Mouse (Mus musculus) erythroblast, adult 5-6 weeks (primary cell): ENCODE data around the gene Traf1. TPM values are rescaled to one million over a fixed set of nuclear protein-coding genes. Genes with fewer than 3 reads are reported as not detected.

Experiments
- ATAC-seq: replicated peaks from 2 replicates; pipeline ENCODE4 v1.8.0; 2016; ENCODE audit warnings: moderate number of reproducible peaks, mild to moderate bottlenecking, moderate TSS enrichment, inconsistent platforms; ENCODE audit not compliant: poor library complexity, low FRiP score, severe bottlenecking
- total RNA-seq, 2 experiments: library from RNA; stranded (forward) in 1 of 2; stranded (reverse) in 1 of 2; fragments of 150-400 nt in 1 of 2; fragments of 200-764, 138-1000 nt in 1 of 2; gene quantifications; 2 replicates each; pipeline versions ENCODE4 v1.2.3 to v1.2.4; 2015 to 2017; ENCODE audit warnings: low replicate concordance in 2 of 2

Traf1 gene
- total RNA-seq, 2 experiments from 2014 or later: 0.43 TPM; not detected in 1

DNA sequence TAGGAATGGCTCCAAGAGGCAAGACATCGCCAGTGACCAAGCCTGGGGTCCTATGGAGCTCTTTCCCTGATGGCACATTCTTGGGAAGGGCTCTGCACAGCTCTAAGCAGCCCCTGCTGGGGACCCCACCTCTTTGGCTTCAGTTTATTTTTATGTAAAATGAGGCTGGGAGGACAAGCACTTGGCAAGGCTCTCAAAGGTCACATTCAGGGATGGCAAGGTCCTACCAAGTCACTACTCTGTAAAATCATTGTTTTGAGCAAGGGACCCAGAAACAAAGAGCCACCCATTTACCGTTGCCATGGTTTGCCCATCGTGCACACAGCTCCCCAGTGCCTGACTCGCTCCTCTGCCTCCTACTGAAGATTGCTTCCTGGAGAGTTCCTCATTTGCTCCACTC, 15.5 kb downstream of the Traf1 start:
- ATAC-seq: no peak

GRCm38 (mm10) chr2:34945580-34945979, 16.0 kb downstream of the Traf1 start:
- no peak for ATAC-seq

GRCm38 (mm10) chr2:34944761-34945160, 16.8 kb downstream of the Traf1 start:
- no peak for ATAC-seq

DNA sequence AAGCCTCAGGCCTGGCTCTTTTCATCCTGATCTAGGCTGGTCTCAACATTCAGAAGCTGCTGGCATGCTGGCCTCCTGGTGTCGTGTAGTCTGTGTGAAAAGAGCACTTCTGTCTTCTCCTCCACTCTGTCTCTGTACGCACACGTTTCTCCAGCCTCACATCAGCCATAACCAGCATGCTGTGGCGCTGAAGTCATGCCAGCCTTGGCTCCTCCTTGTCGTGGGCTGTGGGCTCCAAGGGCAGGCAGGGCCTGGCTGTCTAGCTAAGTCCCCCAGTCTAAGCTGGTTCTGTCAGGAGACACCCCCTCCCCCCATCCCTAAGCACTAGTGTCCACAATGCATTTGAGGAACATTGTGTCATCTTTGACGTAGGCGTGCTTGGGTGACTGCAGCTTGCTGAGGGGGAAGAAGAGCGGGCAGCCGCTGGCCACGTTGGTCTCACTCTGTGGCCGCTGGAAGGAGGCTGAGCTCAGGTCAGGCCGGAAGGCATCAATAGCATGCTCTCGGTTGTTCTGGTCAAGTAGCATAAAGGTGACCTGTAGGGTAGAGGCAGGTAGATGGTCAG, 17.9 kb downstream of the Traf1 start:
- no peak for ATAC-seq

GRCm38 (mm10) chr2:34941061-34941675, 20.4 kb downstream of the Traf1 start:
- ATAC-seq: no peak

GRCm38 (mm10) chr2:34940246-34940645, 21.3 kb downstream of the Traf1 start:
- ATAC-seq: no peak

DNA sequence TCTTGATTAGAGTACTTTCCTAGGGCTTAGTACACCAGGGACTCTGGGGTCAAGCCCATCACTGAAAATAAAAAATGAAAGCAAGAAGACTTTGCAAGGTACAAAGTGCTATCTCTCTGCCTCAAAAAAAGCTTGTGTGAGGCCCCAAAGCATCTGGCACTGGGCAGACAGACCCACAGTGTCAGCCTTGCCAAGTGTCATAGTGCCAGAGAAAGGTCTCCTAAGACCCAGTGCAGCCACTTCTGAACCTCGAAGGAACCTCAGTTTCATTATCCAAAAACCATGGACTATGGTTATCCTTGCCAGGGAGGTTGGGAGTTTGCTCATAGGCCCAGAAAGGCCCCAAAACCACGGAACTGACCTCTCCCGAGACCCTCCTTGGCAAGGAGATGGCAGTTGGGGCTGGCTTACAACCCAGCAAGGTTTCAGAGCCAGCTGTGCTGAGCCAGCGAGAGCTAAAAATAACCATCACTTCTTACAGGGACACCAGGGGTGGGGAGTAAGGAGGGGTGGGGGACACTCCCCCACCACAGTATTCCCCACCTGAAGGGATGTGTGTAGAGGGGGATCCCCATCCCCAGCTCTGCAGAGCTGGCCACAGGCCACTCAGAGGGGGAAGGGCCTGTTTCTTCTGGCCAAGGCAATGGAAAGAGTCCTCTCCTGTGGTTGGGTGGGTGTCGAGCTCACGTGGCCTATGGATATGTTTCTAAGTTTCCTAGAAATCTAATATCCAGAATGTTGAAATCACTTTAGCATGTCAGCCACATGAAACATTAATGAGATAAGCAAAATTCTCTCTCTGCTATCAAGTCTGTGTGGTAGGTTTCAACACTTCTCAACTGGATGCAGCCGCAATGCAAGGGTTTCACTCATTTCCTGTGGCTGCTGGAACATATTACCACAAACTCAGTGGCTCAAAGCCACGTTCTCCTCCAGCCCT, 23.0 kb downstream of the Traf1 start:
- ATAC-seq: no peak

GRCm38 (mm10) chr2:34937460-34937859, 24.1 kb downstream of the Traf1 start:
- no peak for ATAC-seq

DNA sequence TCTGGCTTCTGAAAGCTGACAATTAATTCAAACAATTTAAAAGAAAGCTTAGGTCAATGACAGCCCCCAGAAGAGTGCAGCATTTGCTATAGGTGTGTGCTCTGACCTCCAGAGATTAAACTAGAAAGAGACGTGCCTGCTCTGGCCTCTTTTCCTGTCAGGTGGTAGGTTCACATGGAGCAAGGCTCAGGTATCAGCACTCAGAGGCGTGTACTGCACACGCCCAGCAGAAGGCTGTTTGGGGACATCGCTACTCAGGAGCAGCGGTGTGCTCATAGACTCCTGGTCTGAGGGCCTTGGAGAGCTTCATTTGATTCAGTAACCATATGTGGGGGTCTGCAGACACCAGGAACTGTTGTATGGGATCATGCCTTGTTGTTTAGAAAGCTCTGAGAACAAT, 34.3 kb downstream of the Traf1 start:
- no peak for ATAC-seq

- ATAC-seq: no peak
Measured at GRCm38 (mm10) chr2:34922729-34923128, 38.8 kb downstream of the Traf1 start.

- no peak for ATAC-seq
Measured at GRCm38 (mm10) chr2:34920144-34920543, 41.4 kb downstream of the Traf1 start.

DNA sequence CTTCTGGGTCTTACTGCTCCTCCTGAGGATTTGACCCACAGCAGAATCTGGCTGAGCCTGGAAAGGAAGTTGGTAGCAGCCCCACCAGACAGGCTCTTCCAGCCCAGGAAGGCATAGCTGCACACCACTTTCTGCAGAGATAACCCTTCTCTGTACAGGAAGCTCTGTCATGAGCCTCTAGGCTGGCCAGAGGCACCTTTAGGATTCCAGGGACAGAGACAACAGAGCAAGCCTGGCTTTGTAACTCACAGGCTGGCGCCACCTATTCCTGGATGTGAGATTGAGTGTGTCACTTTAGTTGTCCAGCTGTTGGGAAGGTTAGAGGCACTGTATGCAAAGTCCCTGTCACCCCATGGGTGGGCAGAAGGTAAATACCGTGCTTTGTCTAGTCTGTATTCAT, 46.5 kb downstream of the Traf1 start:
- no peak for ATAC-seq

DNA sequence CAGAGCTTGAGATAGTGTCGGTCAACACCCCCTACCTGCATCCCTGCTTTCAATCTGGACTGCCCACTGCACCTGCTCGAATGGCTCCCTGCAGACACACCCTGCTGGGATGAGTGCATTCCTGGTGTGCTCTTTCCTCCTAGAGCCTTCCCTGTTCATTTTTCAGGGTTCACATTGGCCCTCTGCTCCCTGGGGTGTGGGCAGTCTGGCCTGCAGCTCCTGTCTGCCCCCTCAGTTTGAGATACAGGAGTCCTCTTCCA, 46.8 kb downstream of the Traf1 start:
- ATAC-seq: no peak

DNA sequence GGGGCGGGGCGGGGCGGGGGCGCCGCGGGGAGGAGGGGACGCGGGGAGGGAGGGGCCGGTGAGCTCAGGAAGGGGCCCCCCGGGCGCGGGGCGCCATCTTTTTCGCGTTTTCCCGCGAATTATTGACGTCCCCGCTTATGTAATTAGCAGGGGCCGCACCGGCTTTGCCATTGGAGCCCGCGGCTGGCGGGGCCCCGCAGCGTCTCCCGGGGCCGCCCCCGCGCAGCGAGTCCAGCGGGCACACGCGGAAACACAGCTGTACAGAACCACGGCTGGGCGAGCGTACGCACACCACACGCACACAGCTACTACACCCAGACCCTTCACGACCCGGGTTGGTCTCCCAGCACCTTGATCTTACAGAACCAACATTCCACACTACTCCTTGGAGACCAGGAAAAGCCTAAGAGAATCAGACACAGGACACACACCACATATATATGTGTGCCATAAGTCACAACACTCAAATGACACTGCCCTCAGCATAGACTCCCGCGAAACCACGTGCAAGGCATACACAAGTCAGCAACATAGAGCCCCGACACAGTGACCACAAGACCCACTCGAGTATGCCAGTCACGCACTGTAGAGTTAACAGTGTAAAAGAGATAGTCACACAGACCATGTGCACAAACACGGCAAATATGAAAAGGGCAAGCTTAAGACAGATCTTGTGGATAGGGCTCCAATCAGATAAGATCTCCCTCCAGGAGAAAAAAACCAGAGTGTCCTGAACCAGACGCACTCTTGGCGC, 47.3 kb downstream of the Traf1 start:
- ATAC-seq: no peak

DNA sequence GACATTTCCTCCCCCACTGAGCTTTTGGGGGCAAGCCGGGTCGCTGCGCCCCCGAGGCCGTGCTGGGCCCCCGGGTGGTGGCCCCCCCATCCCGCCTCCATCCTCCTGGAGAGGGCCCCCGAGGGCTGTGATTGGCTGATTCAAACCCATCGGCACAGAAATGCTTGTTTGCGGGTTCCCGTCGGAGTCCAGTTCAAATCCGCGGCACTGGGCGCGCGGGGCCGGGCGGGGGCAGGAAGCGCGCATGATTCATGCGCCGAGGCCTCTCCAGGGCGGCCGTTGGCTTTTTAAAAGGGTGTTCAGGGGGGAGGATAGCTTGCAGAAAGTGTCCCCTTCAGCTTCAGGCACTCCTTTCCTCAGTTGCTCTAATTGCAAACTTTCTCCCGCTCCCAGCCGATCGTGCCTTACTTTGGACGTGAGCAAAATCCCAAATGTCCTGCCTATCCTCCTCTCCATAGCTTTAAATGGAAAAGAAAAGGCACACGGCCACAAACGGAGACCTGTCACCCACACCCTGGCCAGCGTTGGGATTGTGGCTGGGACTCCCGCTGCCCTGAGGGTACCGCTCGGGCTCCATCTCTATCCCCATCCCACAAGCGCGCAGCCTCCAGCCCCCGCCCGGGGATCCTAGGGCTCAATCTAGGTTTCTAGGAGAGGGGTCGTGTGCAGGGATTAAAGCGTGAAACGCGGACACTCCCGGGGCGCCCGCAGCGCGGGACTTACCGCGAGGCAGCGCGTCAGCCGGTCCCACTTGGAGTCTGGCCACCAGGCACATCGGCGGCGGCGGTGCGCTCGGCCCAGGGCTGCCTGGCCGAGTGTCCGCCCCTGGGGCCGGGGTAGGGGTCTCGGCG, 48.1 kb downstream of the Traf1 start, which contains the start of gene Phf19:
TSS of gene Phf19 (minus strand) at position 809 of the 851 bp plus-strand sequence.
- no peak for ATAC-seq

DNA sequence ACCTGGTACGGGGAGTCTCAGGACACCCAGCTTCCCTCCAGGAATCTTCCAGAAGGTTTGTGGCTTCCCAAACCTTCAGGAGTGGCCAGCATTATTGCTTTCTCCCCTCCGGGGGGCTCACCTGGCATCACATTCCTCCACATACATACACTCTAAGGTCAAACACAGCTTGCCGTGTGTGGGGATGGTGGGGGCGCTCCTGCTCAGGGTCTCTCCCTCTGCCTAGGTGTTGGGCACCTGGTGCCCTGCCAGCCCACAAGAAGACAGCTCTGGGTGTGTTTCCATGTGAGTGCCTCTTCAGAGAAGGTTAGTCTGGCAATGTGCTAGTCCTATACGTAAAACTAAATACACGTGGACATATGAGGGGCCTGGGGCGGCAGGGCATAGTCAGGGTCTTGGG, 49.0 kb downstream of the Traf1 start:
- ATAC-seq: no peak

DNA sequence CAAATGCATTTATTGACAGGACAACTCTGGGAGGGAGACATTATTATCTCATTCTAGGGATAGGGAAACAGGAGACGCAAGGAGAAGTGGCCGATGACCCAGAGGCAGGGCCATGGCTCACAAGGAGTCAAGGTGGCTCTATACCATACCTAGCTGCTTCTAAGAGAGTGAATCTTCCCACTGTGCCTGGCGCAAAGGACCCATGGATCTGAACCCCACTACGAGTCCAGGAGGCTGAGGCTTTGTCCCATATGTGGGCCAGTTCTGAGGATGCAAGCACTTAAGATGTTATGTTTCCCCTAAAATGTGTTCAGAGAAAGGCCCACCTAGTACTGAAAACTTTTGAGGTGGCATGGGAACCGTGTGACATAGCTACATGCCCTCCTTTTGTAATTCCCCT, 49.7 kb downstream of the Traf1 start:
- ATAC-seq: no peak

- no peak for ATAC-seq
Measured at GRCm38 (mm10) chr2:34909719-34910118, 51.9 kb downstream of the Traf1 start.

DNA sequence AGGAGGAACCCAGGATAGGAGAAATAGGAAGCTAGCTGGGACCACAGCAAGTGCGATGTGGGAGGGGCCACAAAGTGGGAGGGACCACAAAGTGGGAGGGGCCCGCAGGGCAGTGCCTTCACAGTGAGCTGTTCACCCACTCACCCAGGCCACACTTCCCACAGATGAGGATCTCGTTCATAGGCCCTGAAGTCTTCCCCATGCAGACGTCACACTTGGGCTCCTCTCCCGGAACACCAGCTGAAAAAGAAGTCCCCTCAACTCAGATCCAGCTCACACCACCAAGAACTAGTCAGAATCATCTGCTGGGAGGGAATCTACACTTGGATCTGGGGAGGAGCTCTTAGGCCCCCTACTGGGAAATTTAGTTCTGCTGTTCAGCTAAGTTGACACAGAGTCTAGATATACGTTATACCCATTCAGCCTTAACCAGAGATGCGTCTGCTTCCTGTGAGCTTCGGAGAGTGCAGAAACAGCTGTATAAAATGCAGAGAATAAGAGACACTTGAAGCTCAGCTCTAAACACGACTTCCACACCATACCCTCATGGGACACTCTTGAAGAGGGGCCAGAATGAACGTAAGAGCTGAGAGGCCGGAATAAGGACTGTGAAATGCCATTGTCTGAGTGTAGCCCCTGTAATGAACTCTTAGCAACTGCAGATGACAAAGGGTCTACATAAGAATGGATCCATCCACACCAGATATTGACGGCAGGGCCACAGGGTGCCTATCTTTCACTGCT, 54.5 kb downstream of the Traf1 start:
- no peak for ATAC-seq
